Mouse (Mus musculus): ENCODE results near the gene Hist4h4.

DNA sequence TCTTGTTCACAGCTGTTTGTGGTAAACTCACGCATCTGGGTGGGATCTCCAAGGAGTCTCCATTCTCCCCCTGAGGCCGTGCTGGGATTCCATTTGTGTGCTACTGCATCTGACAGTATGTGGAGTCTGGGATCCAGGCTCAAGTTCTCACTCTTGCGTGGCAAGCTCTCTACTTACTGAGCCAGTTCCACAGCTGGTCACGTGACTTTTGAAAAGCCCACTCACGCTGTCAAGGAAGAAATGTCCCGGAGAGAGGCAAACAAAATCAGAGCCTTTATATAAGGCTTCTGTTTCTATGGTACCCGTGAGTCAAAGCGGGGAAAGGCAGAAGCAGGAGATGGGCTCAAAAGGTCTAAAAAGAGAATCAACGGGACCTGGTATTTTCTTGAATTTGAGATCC lies 21.5 kb downstream of the Hist4h4 start:
- no peak for TF ChIP-seq CTCF (IDR thresholded peaks at IDR 0.05; ENCODE audit: borderline replicate concordance, control insufficient read depth, extremely low read depth, insufficient read depth, low read length, poor library complexity)
- no peak for TF ChIP-seq POLR2A (IDR thresholded peaks at IDR 0.05; ENCODE audit: control insufficient read depth, extremely low read depth, insufficient read depth, low read length, poor library complexity)

Data from thymus, adult 2 months (tissue).